Mouse (Mus musculus) liver, embryonic 16.5 days (tissue): ENCODE measurements around the gene Pdss2. TPM values are rescaled to one million over a fixed set of nuclear protein-coding genes. Genes with fewer than 3 reads are reported as not detected.

Source experiments
- ATAC-seq: fragments of 200-750 bp; cut with Nextera tagmentation; 2 replicates; pipeline ENCODE4 v1.8.0; 2017; ENCODE audit warnings: low read depth, mild to moderate bottlenecking, moderate number of reproducible peaks, moderate library complexity
- H3K27ac ChIP-seq: fragments of 300-500 bp; sonication (generic); 2 replicates; pipeline ENCODE4 v1.5.1; 2014; ENCODE audit warnings: mild to moderate bottlenecking, low read length
- H3K27me3 ChIP-seq: fragments of 300-500 bp; sonication (generic); 2 replicates; pipeline ENCODE4 v1.6.1; 2014; ENCODE audit warnings: low read depth, low read length, mixed read lengths; ENCODE audit not compliant: control insufficient read depth, insufficient read depth
- H3K36me3 ChIP-seq: fragments of 300-500 bp; sonication (generic); 2 replicates; pipeline ENCODE4 v1.6.1; 2014; ENCODE audit warnings: mild to moderate bottlenecking; ENCODE audit not compliant: control insufficient read depth, insufficient read depth
- H3K4me1 ChIP-seq: fragments of 300-500 bp; sonication (generic); 2 replicates; pipeline ENCODE4 v1.6.1; 2014; ENCODE audit warnings: low read depth, low read length, mixed read lengths; ENCODE audit not compliant: control insufficient read depth
- H3K4me2 ChIP-seq: fragments of 300-500 bp; sonication (generic); 2 replicates; pipeline ENCODE4 v1.6.1; 2014; ENCODE audit warnings: low read depth, low read length, mixed read lengths
- H3K4me3 ChIP-seq: fragments of 300-500 bp; sonication (generic); 2 replicates; pipeline ENCODE4 v1.5.1; 2014; ENCODE audit warnings: low read depth, mild to moderate bottlenecking, low read length
- H3K9ac ChIP-seq: fragments of 300-500 bp; sonication (generic); 2 replicates; pipeline ENCODE4 v1.6.1; 2014; ENCODE audit warnings: low read depth, low read length
- H3K9me3 ChIP-seq: fragments of 300-500 bp; sonication (generic); replicated peaks from 2 replicates; pipeline ENCODE4 v1.6.1; 2016; ENCODE audit warnings: low read length; ENCODE audit not compliant: control insufficient read depth
- WGBS: fragments of 180-500 bp; shearing (Covaris S2); extraction: QIAGEN DNeasy Blood & Tissue Kit; methylation state at CpG from one replicate; pipeline ENCODE4 v1.1.7; 2014; ENCODE audit not compliant: insufficient replicate concordance; 5-methylcytosine and 5-hydroxymethylcytosine counted together
- polyA plus RNA-seq: library from polyadenylated mRNA; unstranded; fragments of >200 nt; fragmentation: Nextera tagmentation; extraction: Ambion mirVana; gene quantifications from 2 replicates; pipeline ENCODE4 v1.2.1, GENCODE M21; 2015

Pdss2 gene
- polyA plus RNA-seq = 6.4 and 6.9 TPM in 2 replicates

DNA sequence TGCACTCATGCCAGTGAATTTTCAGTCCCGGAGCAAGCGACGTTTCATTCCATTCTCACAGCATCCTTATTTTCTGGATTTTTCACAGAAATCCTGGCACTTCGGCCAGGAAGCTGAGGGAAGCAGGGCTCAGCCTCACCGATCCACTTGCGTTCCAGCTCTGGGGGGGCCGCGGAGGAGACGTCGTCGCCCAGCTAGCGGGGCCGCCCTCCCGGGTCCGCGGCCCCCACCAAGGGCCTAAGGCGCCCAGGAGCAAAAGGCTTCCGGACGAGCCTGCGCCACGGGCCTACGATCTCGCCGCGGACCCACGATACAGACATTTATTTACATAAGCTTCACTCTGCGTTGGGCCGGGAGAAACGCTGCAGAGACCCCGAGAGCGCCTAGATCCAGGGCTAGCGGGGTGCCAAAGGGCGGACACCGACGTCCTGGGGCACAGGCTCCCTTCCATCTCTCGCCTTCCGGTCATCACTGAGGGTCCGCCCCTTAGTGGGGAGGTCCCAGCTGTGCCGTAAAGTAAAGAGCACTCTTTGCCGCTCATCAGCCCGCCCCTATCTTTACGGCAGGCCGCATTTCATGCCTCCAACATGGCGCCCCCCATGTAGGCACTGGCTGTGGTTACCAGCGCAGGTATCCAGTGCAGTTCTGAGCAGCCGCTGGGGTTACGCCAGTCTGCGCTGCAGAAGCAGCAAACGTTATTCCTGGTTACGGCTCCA lies at the start of gene Pdss2:
Pdss2 (plus strand) TSS at position 577 of the 716 bp plus-strand sequence.
- Histone ChIP-seq H3K27ac (peak within 1 kb of the TSS; percentile 68), H3K9ac (peak within 1 kb of the TSS; percentile 85), H3K4me2 (peak within 1 kb of the TSS; percentile 73), H3K9me3 (no peaks in the 10 kb centered on the region), H3K4me3 (peak within 1 kb of the TSS; percentile 76), H3K4me1 (peaks cover 2% of the 10 kb centered on the region), H3K27me3 (no peaks in the 10 kb centered on the region), H3K36me3 (no peaks in the 10 kb centered on the region)
- peak; percentile 99 for ATAC-seq
- under 1% methylated on average over 50 of the region's 50 CpGs for WGBS

GRCm38 (mm10) chr10:43172066-43172465 lies 49.2 kb upstream of the Pdss2 start:
- no peak overlapping the region for H3K27ac ChIP-seq
- H3K36me3 ChIP-seq = no peaks in the 10 kb centered on the region
- ATAC-seq = no peak
- peaks cover 67% of the 10 kb centered on the region for H3K27me3 ChIP-seq
- H3K4me3 ChIP-seq = no peak overlapping the region
- H3K4me1 ChIP-seq = no peaks in the 10 kb centered on the region
- 6% methylated on average over 7 of the region's 7 CpGs for WGBS
- no peak overlapping the region for H3K9ac ChIP-seq
- no peak overlapping the region for H3K4me2 ChIP-seq
- H3K9me3 ChIP-seq = no peaks in the 10 kb centered on the region

GRCm38 (mm10) chr10:43172554-43172953 lies 48.7 kb upstream of the Pdss2 start:
- Histone ChIP-seq H3K9ac (no peak overlapping the region), H3K9me3 (no peaks in the 10 kb centered on the region), H3K4me3 (no peak overlapping the region), H3K36me3 (no peaks in the 10 kb centered on the region), H3K27me3 (peaks cover 69% of the 10 kb centered on the region), H3K27ac (no peak overlapping the region), H3K4me1 (no peaks in the 10 kb centered on the region), H3K4me2 (peak overlapping the region; percentile 74; the same call in 1 of the 2 replicates)
- 7% methylated on average over 8 of the region's 8 CpGs for WGBS
- ATAC-seq = no peak

- H3K27me3 ChIP-seq = peaks cover 72% of the 10 kb centered on the region
- H3K4me3 ChIP-seq = peak overlapping the region; percentile 57
- WGBS = under 1% methylated on average over 52 of the region's 53 CpGs
- H3K27ac ChIP-seq = no peak overlapping the region
- H3K4me1 ChIP-seq = no peaks in the 10 kb centered on the region
- peak; percentile 24; the same call in 1 of the 2 replicates for ATAC-seq
- H3K4me2 ChIP-seq = peak overlapping the region; percentile 74
- H3K9me3 ChIP-seq = no peaks in the 10 kb centered on the region
- no peaks in the 10 kb centered on the region for H3K36me3 ChIP-seq
- no peak overlapping the region for H3K9ac ChIP-seq
Measured at GRCm38 (mm10) chr10:43173141-43173827, 48.0 kb upstream of the Pdss2 start.

GRCm38 (mm10) chr10:43173828-43174325 lies 47.4 kb upstream of the Pdss2 start:
- Histone ChIP-seq H3K4me2 (peak overlapping the region; percentile 74), H3K9me3 (no peaks in the 10 kb centered on the region), H3K4me1 (no peaks in the 10 kb centered on the region), H3K27ac (no peak overlapping the region), H3K27me3 (peaks cover 71% of the 10 kb centered on the region), H3K36me3 (no peaks in the 10 kb centered on the region), H3K4me3 (peak overlapping the region; percentile 57), H3K9ac (no peak overlapping the region)
- no peak for ATAC-seq
- WGBS = 0% methylated on average over 32 of the region's 38 CpGs

GRCm38 (mm10) chr10:43174326-43175155 lies 46.7 kb upstream of the Pdss2 start, which contains the start of the genes Sobp and 9030612E09Rik:
Gene Sobp, minus strand, starts transcription at chr10:43174530.
Gene 9030612E09Rik, plus strand, starts transcription at chr10:43174704.
- H3K9ac ChIP-seq = no peak within 1 kb of the TSS
- no peak within 1 kb of the TSS for H3K27ac ChIP-seq
- no peaks in the 10 kb centered on the region for H3K4me1 ChIP-seq
- no peaks in the 10 kb centered on the region for H3K9me3 ChIP-seq
- under 1% methylated on average over 73 of the region's 91 CpGs for WGBS
- H3K4me3 ChIP-seq = peak within 1 kb of the TSS; percentile 57
- peaks cover 70% of the 10 kb centered on the region for H3K27me3 ChIP-seq
- ATAC-seq = no peak
- H3K36me3 ChIP-seq = no peaks in the 10 kb centered on the region
- peak within 1 kb of the TSS; percentile 74 for H3K4me2 ChIP-seq

GRCm38 (mm10) chr10:43175156-43175601 lies 46.1 kb upstream of the Pdss2 start:
- ATAC-seq = no peak
- Histone ChIP-seq H3K9me3 (no peaks in the 10 kb centered on the region), H3K4me2 (peak overlapping the region; percentile 74), H3K36me3 (no peaks in the 10 kb centered on the region), H3K27ac (no peak overlapping the region), H3K27me3 (peaks cover 69% of the 10 kb centered on the region), H3K9ac (no peak overlapping the region), H3K4me1 (no peaks in the 10 kb centered on the region), H3K4me3 (peak overlapping the region; percentile 57)
- under 1% methylated on average over 18 of the region's 18 CpGs for WGBS

DNA sequence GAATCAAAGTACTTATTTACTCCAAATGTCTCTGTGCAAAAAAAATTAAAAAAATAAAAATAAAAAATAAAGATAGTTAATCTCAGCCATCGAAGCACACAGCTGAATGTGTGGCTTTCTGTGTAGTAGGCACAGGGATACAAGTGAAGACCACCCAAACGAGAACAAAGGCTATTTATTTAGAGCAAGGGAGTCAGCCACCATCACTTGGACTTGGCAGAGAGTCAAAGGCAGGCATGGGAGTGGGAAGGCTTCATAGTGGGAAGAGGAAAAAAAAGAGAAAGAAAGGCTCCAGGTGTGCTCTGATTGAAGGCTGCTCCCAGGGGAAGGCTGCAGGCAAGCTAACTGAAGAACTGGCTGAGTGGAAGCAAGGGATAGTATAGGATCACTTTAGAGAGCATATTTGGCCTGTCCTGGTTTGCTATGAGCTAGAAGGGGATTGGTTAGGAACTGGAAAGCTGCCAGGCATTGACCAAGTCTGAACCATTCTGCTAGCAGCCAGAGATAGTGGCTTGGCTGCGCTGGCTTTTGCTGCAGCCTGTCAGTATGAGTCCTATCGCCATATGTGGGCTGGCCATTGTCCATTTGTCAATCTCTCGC lies 40.9 kb upstream of the Pdss2 start:
- Histone ChIP-seq H3K36me3 (no peaks in the 10 kb centered on the region), H3K4me2 (no peak overlapping the region), H3K4me1 (no peaks in the 10 kb centered on the region), H3K27ac (no peak overlapping the region), H3K4me3 (no peak overlapping the region), H3K9ac (no peak overlapping the region), H3K9me3 (no peaks in the 10 kb centered on the region), H3K27me3 (peaks cover 22% of the 10 kb centered on the region)
- 43% methylated on average over 5 of the region's 5 CpGs for WGBS
- ATAC-seq = no peak
